Mouse (Mus musculus) limb, embryonic 14.5 days (tissue): ENCODE data around the gene Slc39a11. TPM values are rescaled to one million over a fixed set of nuclear protein-coding genes. Genes with fewer than 3 reads are reported as not detected.
A peak's percentile ranks its signal among the peaks of the same experiment; 100 is the strongest.

Experiments
- ATAC-seq: fragments of 200-750 bp; cut with Nextera tagmentation; 2 replicates; pipeline ENCODE4 v1.8.0; 2017; ENCODE audit warnings: low read depth, moderate number of reproducible peaks, moderate TSS enrichment; ENCODE audit not compliant: low FRiP score
- DNase-seq: peaks from one replicate; pipeline ENCODE4 v3.0.0-alpha.2; 2015; ENCODE audit warnings: low spot score
- H3K27ac ChIP-seq: fragments of 300-500 bp; sonication (generic); replicated peaks from 2 replicates; pipeline ENCODE4 v1.5.1; 2014; ENCODE audit warnings: low read depth, mild to moderate bottlenecking, low read length, moderate library complexity, mixed read lengths
- H3K27me3 ChIP-seq: fragments of 300-500 bp; sonication (generic); 2 replicates; pipeline ENCODE4 v1.6.1; 2014; ENCODE audit warnings: low read length, mixed read lengths; ENCODE audit not compliant: control insufficient read depth, insufficient read depth
- H3K36me3 ChIP-seq: fragments of 300-500 bp; sonication (generic); 2 replicates; pipeline ENCODE4 v1.6.1; 2014; ENCODE audit warnings: mild to moderate bottlenecking, low read length, moderate library complexity, mixed read lengths; ENCODE audit not compliant: control insufficient read depth, insufficient read depth
- H3K4me1 ChIP-seq: fragments of 300-500 bp; sonication (generic); 2 replicates; pipeline ENCODE4 v1.6.1; 2014; ENCODE audit warnings: antibody characterized with exemption, low read length, mixed read lengths; ENCODE audit not compliant: control insufficient read depth, insufficient read depth
- H3K4me2 ChIP-seq: fragments of 300-500 bp; sonication (generic); replicated peaks from 2 replicates; pipeline ENCODE4 v1.6.1; 2014; ENCODE audit warnings: low read depth, mild to moderate bottlenecking, low read length, moderate library complexity; ENCODE audit not compliant: severe bottlenecking
- H3K4me3 ChIP-seq: fragments of 300-500 bp; sonication (generic); replicated peaks from 2 replicates; pipeline ENCODE4 v1.5.1; 2014; ENCODE audit warnings: low read length
- H3K9ac ChIP-seq: fragments of 300-500 bp; sonication (generic); 2 replicates; pipeline ENCODE4 v1.6.1; 2014; ENCODE audit warnings: mild to moderate bottlenecking, low read depth, low read length, moderate library complexity; ENCODE audit not compliant: severe bottlenecking
- H3K9me3 ChIP-seq: fragments of 300-500 bp; sonication (generic); 2 replicates; pipeline ENCODE4 v1.6.1; 2016; ENCODE audit warnings: low read length; ENCODE audit not compliant: control insufficient read depth
- POLR2A ChIP-seq: fragments of 200-500 bp; IDR thresholded peaks from 2 replicates; pipeline ENCODE4 v1.8.0; 2012; ENCODE audit warnings: inconsistent platforms, mild to moderate bottlenecking, moderate library complexity, borderline replicate concordance; ENCODE audit not compliant: insufficient read depth, insufficient read length; ENCODE audit errors: extremely low read depth
- WGBS: fragments of 180-500 bp; shearing (Covaris S2); extraction: QIAGEN DNeasy Blood & Tissue Kit; methylation state at CpG from one replicate; pipeline ENCODE4 v1.1.7; 2014; 5-methylcytosine and 5-hydroxymethylcytosine counted together
- polyA plus RNA-seq, 2 experiments: library from polyadenylated mRNA; depleted of rRNA in 1 of 2; stranded (reverse) in 1 of 2; unstranded in 1 of 2; fragments of >200 nt; fragmentation: Nextera tagmentation in 1 of 2; extraction: Ambion mirVana in 1 of 2; gene quantifications; 2 replicates each; pipeline versions ENCODE4 v1.2.1 to v1.2.3; 2012 to 2014

The Slc39a11 gene
- polyA plus RNA-seq, 2 experiments: 17.2 to 24.5 TPM

- Histone ChIP-seq H3K4me2 (no peak overlapping the region), H3K27ac (no peak overlapping the region), H3K27me3 (no peaks in the 10 kb centered on the region), H3K9me3 (no peaks in the 10 kb centered on the region), H3K4me1 (peaks cover 23% of the 10 kb centered on the region), H3K9ac (no peak overlapping the region), H3K36me3 (no peaks in the 10 kb centered on the region), H3K4me3 (no peak overlapping the region)
- DNase-seq (no peak), ATAC-seq (no peak)
- 80% methylated on average over 14 of the region's 14 CpGs for WGBS
- TF ChIP-seq POLR2A: no peak
Observed at GRCm38 (mm10) chr11:113290911-113291310, 359.0 kb downstream of the Slc39a11 start.

- no peak overlapping the region for H3K27ac ChIP-seq
- WGBS: 83% methylated on average over 27 of the region's 27 CpGs
- peaks cover 12% of the 10 kb centered on the region for H3K4me1 ChIP-seq
- no peak overlapping the region for H3K4me2 ChIP-seq
- no peak for DNase-seq
- no peak for TF ChIP-seq POLR2A
- no peak overlapping the region for H3K9ac ChIP-seq
- no peaks in the 10 kb centered on the region for H3K27me3 ChIP-seq
- no peaks in the 10 kb centered on the region for H3K9me3 ChIP-seq
- H3K4me3 ChIP-seq: no peak overlapping the region
- no peak for ATAC-seq
- no peaks in the 10 kb centered on the region for H3K36me3 ChIP-seq
Observed at GRCm38 (mm10) chr11:113284951-113285741, 364.7 kb downstream of the Slc39a11 start.

GRCm38 (mm10) chr11:113283376-113283811 lies 366.5 kb downstream of the Slc39a11 start:
- 15% methylated on average over 11 of the region's 11 CpGs for WGBS

GRCm38 (mm10) chr11:113278238-113278637 lies 371.6 kb downstream of the Slc39a11 start:
- TF ChIP-seq POLR2A: no peak
- no peak overlapping the region for H3K4me2 ChIP-seq
- DNase-seq: no peak
- peaks cover 26% of the 10 kb centered on the region for H3K4me1 ChIP-seq
- no peaks in the 10 kb centered on the region for H3K36me3 ChIP-seq
- no peak for ATAC-seq
- H3K9me3 ChIP-seq: no peaks in the 10 kb centered on the region
- no peak overlapping the region for H3K9ac ChIP-seq
- no peak overlapping the region for H3K4me3 ChIP-seq
- no peak overlapping the region for H3K27ac ChIP-seq
- H3K27me3 ChIP-seq: no peaks in the 10 kb centered on the region
- 94% methylated on average over 6 of the region's 6 CpGs for WGBS

More at GRCm38 (mm10) chr11:113283376-113283811, 366.5 kb downstream of the Slc39a11 start:
- H3K27me3 ChIP-seq: no peaks in the 10 kb centered on the region
- no peak for ATAC-seq
- H3K9ac ChIP-seq: 0 out of 2 replicates have a peak overlapping the region, but pooled peaks have one; percentile 28
- no peak overlapping the region; the same call in 1 of the 2 replicates for H3K27ac ChIP-seq
- no peak overlapping the region; the same call in 1 of the 2 replicates for H3K4me2 ChIP-seq
- no peaks in the 10 kb centered on the region for H3K36me3 ChIP-seq
- no peak overlapping the region for H3K4me3 ChIP-seq
- no peaks in the 10 kb centered on the region for H3K9me3 ChIP-seq
- DNase-seq: no peak
- peaks cover 14% of the 10 kb centered on the region for H3K4me1 ChIP-seq
- no peak for TF ChIP-seq POLR2A

GRCm38 (mm10) chr11:113277034-113277612 lies 372.8 kb downstream of the Slc39a11 start:
- peaks cover 31% of the 10 kb centered on the region for H3K4me1 ChIP-seq
- H3K36me3 ChIP-seq: no peaks in the 10 kb centered on the region
- no peak overlapping the region for H3K27ac ChIP-seq
- no peaks in the 10 kb centered on the region for H3K27me3 ChIP-seq
- ATAC-seq: no peak
- no peak for DNase-seq
- WGBS: 63% methylated on average over 10 of the region's 10 CpGs
- TF ChIP-seq POLR2A: no peak
- H3K4me3 ChIP-seq: no peak overlapping the region
- no peak overlapping the region for H3K4me2 ChIP-seq
- no peak overlapping the region for H3K9ac ChIP-seq
- no peaks in the 10 kb centered on the region for H3K9me3 ChIP-seq
